Mouse (Mus musculus) layer of hippocampus, adult 2 months (tissue): Measurements from ENCODE around the gene Adssl1. TPM values are rescaled to one million over a fixed set of nuclear protein-coding genes. Genes with fewer than 3 reads are reported as not detected.
A peak's percentile ranks its signal among the peaks of the same experiment; 100 is the strongest.

Experiments
- DNase-seq, 2 experiments: peaks; one replicate each; pipeline ENCODE4 v3.0.0; 2022; ENCODE audit warnings: low spot score in 2 of 2
- H3K27ac ChIP-seq: fragments of 200-600 bp; 2 replicates; pipeline ENCODE4 v1.8.1; 2022
- H3K4me3 ChIP-seq: fragments of 200-600 bp; 2 replicates; pipeline ENCODE4 v1.8.1; 2022; ENCODE audit warnings: mild to moderate bottlenecking
- CTCF ChIP-seq: fragments of 200-600 bp; conservative IDR thresholded peaks from 2 replicates; pipeline ENCODE4 v1.8.1; 2022; ENCODE audit warnings: antibody characterized with exemption, mild to moderate bottlenecking, moderate library complexity
- total RNA-seq, 2 experiments: library from RNA; stranded (reverse); gene quantifications; 2 replicates each; pipeline ENCODE4 v1.2.3; 2021

The Adssl1 gene
- total RNA-seq, 2 experiments from 2014 or later = 10.1 to 10.6 TPM

DNA sequence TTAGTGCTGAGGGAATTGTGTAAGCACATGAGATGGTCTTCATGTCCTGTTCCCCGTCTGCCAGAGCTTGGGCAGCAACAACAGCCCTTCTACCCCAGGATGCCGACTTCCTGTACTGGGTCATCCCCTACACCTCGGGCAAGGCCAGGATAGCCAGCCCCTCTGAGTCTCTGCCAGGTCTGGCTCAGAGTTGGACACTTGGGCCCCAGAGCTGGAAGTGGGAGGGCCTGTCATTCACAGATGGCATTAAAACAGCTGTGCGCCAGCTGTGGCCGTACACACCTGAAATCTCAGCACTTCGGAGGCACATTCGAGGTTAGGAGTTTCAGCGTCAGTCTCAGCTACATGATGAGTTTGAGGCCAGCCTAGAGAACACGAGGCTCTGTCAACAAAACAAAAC is 23.4 kb upstream of the Adssl1 start:
- TF ChIP-seq CTCF = no peak
- Histone ChIP-seq H3K27ac (peak overlapping the region; percentile 93), H3K4me3 (no peak overlapping the region)
- DNase-seq = no peak

DNA sequence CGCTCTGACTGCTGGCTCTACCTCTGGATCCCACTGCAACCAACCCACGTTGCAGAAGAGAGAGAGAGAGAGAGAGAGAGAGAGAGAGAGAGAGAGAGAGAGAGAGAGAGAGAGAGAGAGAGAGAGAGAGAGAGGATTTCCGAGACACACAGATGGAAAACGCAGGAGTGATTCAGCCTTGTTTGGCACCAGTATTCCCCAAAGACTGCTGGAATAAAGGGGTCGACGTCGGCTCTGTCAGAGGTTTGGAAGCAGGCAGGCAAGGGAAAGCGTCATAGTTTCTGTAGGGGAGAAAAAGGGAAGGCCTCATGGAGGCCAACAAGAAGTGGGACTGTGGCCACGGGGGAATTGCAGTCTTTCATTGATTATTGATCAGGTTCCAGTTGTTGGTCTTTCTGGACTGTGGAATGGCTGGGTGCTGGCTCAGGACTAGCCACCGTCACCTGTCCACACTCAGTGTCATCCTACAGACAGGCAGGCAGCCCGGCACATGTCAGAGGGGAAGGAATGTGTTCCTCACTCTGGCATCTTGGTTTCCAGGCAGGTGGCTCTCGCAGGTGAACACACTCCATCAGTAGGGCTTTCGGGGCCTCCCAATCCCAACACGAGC is 22.8 kb upstream of the Adssl1 start:
- Histone ChIP-seq H3K27ac (peak overlapping the region; percentile 75; the same call in 1 of the 2 replicates), H3K4me3 (no peak overlapping the region)
- TF ChIP-seq CTCF = no peak
- no peak for DNase-seq

DNA sequence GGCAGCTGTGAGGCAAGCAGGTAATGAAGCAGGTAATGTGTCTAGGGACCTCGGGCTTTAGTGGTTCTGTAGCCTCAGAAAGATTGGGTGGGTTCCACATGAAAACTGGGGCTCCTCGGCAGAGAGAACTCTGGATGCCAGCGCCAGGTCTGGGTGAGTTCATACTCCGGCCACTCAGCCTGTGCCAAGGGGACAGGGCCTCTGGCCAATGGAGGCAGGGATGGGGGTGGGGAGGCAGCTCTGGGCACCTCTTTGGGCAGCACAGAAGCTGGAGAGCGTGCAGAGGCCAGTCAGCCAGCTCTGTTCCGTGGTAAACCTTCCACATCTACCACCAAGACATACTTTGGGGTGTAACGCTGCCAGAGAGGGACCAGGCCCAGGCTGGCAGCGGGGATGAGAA is 22.2 kb upstream of the Adssl1 start:
- DNase-seq = peak; percentile 68 to 72
- TF ChIP-seq CTCF = no peak
- H3K4me3 ChIP-seq = 0 out of 2 replicates have a peak overlapping the region, but pooled peaks have one; percentile 10
- peak overlapping the region; percentile 75 for H3K27ac ChIP-seq

DNA sequence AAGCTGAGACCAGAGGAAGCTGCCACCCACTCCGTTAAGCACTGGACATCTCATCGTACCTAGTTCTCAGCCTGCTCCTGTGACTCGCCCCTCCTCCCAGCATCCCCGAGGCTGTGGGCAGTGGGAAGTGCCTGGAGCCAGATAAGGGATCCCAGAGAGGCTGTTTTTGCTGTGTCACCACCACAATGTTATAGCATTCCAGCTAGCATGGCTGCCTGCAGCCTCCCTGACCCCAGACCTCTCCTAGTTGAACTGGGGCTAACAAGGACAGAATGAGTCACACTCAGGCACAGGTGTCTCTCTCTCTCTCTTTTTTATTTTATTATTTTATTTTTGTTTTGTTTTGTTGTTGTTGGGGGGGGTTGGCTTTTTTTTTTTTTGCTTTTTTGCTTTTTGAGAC is 20.6 kb upstream of the Adssl1 start:
- no peak for TF ChIP-seq CTCF
- H3K27ac ChIP-seq = no peak overlapping the region; the same call in 1 of the 2 replicates
- H3K4me3 ChIP-seq = no peak overlapping the region
- DNase-seq = no peak

DNA sequence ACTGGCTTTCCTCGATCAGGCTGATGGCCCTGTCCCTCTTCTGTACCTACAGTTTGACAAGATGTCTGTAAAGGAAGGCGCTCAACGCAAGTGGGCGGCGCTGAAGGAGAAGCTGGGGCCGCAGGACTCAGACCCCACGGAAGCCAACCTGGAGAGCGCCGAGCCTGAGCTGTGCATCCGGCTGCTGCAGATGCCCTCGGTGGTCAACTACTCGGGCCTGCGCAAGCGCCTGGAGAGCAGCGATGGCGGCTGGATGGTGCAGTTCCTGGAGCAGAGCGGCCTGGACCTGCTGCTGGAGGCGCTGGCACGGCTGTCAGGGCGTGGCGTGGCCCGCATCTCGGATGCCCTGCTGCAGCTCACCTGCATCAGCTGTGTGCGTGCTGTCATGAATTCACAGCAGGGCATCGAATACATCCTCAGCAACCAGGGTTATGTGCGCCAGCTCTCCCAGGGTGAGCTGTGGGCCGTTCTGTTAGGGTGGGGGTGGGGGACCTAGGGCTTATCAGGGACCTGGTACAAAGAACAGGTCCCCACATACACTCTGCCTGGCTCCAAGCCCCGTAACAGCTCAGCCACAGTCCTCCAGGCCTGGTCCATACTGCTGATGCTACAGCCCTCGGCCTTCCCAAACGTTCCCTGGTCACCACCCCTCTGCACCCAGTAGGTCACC is 19.8 kb upstream of the Adssl1 start:
- Histone ChIP-seq H3K27ac (no peak overlapping the region), H3K4me3 (no peak overlapping the region)
- DNase-seq = no peak
- no peak for TF ChIP-seq CTCF

DNA sequence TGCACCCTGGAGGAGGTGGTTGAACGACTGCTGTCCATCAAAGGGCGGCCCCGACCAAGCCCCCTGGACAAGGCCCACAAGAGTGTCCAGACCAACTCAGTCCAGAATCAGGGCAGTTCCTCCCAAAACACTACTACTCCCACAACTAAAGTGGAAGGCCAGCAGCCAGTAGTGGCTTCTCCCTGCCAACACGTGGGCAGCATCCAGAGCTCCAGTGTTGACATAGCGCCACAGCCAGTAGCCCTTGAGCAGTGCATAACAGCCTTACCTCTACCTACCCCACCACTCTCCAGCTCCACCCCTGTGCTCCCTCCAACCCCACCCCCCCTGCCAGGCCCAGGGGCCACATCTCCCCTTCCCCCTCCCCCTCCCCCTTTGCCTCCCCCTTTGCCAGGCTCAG is 15.8 kb upstream of the Adssl1 start:
- Histone ChIP-seq H3K4me3 (no peak overlapping the region), H3K27ac (no peak overlapping the region)
- no peak for DNase-seq
- TF ChIP-seq CTCF = no peak

DNA sequence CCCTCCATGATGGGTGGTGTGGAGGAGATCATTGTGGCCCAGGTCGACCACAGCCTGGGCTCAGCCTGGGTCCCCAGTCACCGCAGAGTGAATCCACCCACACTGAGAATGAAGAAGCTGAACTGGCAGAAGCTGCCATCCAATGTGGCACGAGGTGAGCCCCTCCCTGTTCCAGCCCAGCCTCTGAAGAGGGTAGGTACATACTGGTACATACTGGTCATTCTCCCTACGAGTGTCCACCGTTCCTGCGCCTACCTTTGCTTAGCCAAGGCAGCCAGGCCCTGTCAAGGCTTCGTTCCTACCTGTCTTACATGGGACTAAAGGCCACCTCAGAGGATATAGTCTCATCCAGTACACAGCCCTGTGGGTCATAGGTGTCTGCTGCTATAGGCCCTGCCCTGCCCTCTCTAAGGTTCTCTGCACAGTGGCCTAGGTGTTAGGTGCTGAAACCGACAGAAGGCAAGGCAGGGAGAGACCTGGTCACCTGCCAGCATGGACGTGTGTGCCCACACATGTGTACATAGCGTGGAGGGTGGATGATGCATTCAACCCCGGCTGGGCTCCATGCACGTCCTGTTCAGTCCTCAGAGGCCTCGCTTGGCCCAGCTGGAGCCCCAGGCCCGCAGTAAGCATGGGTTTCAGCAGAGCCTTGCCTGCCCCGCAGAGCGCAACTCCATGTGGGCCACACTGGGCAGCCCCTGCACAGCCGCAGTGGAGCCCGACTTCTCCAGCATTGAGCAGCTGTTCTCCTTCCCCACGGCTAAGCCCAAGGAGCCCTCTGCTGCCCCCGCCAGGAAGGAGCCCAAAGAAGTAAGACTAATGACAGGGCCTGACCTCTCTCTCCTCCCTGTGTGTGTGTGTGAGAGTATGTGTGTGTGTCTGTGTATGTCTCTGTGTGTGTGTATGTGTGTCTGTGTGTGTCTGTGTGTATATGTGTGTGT is 14.9 kb upstream of the Adssl1 start:
- Histone ChIP-seq H3K4me3 (no peak overlapping the region), H3K27ac (peak overlapping the region; percentile 77)
- DNase-seq = no peak
- no peak for TF ChIP-seq CTCF

DNA sequence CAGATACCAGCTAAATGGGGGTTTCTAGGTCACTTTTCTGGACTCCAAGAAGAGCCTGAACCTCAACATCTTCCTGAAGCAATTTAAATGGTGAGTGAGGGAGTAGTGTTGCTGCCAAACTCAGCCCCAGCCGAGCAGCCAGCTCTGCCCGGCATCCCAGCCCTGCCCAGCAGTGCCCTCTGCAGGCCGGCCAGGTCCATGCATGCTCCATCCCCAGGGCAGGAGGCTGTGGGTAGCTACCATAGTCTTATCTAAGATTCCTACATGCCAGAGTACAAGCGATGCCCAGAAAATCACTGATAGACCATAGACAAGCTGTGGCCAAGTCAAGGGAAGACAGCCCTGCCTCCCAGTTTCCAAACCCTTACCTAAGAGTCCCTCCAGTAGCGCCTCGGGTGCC is 14.1 kb upstream of the Adssl1 start:
- DNase-seq = peak; percentile 81 to 89
- TF ChIP-seq CTCF = peak; percentile 88
- H3K4me3 ChIP-seq = no peak overlapping the region
- H3K27ac ChIP-seq = peak overlapping the region; percentile 77

DNA sequence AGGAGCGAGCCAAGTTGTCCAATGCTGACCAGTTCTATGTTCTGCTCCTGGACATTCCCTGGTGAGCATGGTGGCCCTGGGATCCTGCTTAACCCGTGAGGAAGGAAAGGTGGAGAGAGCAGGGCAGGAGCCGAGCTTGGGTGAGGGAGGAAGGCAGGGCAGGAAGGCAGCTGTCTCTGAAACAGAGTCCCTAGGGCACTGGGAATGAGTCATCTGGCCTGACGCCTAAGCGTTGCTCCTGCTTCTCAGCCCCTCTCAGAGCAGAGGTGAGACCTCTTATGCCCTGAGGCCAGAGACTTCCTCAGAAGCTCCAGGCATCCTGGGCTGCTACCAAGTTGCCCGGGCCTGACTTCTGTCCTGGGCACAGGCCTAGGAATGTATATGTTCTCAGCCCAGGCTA is 12.8 kb upstream of the Adssl1 start:
- TF ChIP-seq CTCF = no peak
- no peak for DNase-seq
- Histone ChIP-seq H3K4me3 (no peak overlapping the region), H3K27ac (no peak overlapping the region)

DNA sequence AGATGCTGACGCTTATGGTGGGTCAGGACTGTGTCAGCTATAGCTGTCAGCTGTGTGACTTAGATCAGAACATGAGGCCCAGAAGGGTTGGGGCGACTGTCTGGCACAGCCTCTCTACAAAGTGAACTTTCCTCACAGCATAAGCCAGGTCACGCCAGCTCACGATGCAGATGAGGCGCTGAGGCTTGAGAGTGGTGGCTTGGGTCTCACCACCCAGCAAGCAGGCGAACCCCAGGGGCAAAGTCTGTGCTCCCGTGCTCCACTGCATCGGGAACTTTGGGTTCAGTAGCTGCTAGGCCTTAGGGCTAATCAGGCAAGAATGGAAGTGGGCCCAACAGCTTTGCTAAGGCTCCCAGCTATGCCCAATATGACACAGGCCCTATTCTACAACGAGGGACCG is 10.8 kb upstream of the Adssl1 start:
- no peak for DNase-seq
- Histone ChIP-seq H3K4me3 (no peak overlapping the region), H3K27ac (no peak overlapping the region)
- TF ChIP-seq CTCF = no peak

DNA sequence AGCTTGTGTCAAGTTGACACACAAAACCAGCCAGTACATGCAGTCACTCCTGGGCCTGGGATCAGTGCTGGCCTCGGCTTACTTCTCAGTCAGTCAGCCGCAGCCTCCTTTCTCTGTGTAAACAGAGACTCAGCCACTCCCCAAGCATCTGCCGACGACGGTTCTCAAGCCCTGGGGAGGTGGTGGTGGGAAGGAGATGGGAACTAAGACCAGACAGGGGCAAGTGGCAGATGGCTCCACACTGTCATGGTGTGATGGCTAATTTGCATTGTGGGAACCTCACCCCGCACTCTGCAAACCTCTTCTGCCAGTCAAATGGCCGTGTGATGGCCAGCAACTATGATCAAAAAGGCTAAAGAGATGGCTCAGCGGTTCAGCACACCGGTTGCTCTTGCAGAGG is 3.2 kb upstream of the Adssl1 start:
- TF ChIP-seq CTCF = no peak
- Histone ChIP-seq H3K27ac (peak overlapping the region; percentile 57; the same call in 1 of the 2 replicates), H3K4me3 (no peak overlapping the region)
- no peak for DNase-seq

DNA sequence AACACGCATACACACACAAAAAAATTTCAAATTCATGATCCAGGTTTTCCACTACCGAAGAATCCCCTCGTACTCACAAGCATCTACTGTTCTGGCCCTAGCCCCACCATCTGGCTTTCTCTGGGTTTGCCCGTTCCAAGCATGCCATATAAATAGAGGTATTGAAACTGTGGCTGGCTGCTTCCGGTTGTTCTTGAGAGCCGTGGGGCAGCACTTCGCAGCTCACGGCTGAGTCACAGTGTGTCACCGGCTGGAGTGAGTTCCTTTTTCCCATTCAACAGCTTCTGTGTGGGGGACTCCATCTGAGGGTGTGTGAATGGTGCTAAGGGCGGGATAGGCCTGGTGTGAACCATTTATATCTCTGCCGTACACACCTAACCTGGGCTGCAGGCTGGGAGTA is 2.7 kb upstream of the Adssl1 start:
- no peak overlapping the region for H3K4me3 ChIP-seq
- DNase-seq = peak; percentile 59 to 75
- no peak for TF ChIP-seq CTCF
- peak overlapping the region; percentile 57; the same call in 1 of the 2 replicates for H3K27ac ChIP-seq

DNA sequence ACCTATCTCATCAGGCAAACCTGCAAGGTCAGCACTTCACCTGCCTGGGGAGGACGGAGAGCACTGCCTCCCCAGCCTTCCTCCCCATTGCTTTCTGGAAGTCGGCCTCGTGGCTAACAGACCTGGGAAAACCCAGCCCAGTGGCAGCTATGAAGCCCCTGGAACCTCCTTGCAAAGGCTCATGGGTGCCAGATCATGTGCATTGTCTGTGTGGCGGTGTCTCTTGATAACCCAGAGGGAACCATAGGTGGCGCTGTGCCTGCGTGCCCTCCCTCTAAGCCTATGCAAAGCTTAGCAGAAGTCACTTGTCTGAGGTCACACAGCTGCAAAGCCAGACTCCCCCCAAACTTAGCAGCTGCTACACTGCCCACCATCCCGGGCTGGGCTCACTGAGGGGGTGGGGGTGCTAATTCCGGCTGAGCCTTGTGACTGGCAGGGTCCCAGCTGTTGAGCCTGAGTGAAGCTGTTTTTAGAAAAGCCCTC is 1.9 kb upstream of the Adssl1 start:
- Histone ChIP-seq H3K4me3 (no peak overlapping the region), H3K27ac (peak overlapping the region; percentile 57; the same call in 1 of the 2 replicates)
- peak; percentile 84 for TF ChIP-seq CTCF
- DNase-seq = peak in 1 of 2 experiments; percentile 60
